Mouse (Mus musculus): Measurements from ENCODE around the gene Atrn.
A peak's percentile ranks its signal among the peaks of the same experiment; 100 is the strongest.

Atrn gene

DNA sequence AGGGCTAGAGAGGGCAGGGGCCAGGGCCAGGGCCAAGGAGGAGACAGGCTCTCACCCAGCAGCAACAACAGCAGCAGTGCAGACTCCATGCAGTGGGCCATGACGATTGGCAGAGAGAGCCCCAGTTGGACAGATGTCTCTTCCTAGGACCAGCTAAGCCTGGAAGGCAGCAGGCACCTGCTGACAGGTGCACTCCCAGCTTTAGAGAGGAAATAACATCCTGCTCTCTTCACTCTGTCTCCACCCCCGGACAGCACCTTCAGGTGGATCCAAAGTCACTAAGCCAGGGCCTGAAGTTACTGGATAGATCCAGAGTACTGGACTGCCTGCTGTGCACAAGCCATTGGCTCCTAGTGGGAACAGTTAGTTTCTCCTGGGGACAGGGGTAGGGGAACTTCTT, 136.7 kb downstream of the Atrn start, which contains the start of gene Gfra4:
Gene Gfra4, minus strand, starts transcription at position 101 of the 400 bp plus-strand sequence.
- no peak for DNase-seq

DNA sequence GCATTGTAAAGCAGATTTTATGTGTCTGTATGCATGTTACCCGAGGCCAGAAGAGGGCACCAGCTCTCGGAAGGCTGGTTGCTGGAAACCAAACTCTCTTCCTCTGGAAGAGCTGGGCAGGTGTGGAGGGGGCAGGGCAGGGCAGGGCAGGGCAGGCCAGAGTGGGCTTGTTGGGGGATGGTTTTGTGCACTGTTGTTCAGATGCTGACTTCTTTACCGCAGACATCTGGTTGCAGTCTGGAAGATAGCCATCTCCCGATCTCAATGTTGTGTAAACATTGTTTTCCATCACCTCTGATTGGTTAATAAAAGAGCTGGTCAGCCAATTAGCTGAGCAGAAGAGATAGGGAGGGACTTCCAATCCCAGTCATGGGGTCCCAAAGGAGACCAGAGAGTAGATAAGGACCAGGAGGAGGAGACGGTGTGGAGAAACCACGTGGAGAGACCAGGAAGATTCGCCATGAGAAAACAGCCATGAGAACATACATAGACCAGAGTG, 138.1 kb downstream of the Atrn start:
- no peak for DNase-seq

DNA sequence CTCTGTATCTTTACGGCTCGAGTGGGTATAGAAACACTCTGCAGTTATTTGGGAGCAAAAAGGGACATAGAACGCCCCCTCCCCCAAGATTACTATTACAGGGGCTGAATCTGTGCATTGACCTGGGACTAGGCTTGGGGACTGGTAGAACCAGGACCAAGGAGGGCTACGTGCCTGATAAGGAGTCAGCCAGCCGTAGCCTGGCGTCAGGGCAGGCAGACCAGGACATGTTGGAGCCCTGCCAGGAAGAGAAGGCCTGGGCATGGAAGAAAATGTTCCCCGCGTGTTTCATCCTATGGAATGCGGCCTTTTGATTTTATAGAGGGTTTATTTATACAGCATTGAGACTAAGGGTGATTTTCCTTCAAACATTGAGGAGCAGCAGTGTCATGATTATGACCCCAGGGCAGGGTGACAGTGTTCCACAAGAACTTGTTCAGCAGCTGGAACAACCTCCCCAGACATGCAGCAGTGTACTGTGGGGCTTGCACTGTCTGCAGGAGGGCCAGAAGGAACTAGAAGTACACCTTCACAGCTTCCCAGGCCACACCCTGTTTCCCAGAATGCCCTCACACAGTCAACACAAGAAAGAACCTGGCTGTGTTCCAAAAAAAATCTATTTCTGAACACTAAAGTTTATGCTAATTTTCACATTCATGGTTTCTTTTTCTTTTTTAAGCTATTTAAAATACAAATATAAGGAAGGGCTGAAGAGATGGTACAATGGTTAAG, 138.9 kb downstream of the Atrn start:
- DNase-seq = no peak

DNA sequence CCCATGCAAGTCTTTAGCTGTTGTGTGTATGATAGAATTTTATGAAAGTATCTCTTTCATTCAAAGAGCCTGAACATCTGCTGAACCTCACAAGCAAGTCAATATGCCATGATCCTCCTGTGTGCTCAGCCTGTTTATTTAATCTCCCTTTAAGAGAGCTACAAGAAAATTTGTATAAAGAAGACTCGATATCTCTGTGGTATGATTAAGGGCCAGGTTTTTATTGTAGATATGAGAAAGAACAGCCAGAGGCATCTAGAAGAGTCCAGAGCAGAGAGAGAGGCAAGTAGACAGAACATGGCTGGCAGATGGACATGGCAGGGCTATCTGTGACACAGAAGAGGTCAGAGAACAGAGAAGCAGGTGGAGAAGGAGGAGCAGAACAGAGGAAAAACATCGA, 139.7 kb downstream of the Atrn start:
- no peak for DNase-seq

DNA sequence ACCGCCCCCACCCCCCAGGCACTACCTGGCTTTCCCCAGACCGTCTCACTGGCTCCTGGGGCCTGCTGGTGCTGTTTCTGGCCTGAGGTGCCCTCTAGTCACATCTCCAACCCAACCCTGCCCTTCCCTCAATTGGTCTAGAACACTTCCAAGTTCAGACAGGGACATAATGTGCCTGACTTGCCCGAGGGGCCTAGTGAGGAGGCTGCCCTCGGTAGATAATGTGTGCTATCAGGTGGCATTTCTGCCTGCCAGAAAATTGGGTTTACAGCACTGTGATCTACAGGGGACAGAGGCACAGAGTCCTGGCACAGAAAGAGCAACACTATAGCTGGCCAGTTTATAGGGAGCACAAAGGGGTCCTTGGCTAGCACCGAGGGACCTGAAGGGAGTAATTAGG, 145.7 kb downstream of the Atrn start:
- DNase-seq = no peak

DNA sequence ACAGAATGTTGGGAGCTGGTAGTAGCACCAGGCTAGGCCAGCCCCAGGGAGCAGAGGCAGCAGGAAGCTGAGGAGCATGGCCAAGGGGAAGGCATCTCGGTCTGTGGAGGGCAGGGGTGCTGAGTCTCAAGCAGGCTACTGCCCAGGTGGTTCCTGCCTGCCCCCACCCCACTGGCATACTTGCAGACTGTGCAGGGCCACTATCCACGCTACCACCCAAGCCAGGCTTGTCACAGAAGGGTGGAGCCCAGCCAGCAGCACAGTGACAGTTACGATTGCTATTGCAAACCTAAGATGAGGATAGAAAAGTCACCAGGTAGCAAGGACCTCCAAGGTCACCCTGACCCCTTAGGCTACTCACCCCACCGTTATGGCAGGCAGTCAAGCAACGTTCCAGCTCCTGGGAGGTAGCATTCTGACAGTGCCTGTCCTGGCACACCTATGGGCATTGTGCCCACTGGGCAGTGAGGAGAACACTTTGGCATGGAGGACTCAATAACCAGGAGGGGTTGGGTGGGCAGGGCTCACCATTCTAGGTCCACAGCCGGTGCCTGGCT, 146.6 kb downstream of the Atrn start:
- DNase-seq = no peak

DNA sequence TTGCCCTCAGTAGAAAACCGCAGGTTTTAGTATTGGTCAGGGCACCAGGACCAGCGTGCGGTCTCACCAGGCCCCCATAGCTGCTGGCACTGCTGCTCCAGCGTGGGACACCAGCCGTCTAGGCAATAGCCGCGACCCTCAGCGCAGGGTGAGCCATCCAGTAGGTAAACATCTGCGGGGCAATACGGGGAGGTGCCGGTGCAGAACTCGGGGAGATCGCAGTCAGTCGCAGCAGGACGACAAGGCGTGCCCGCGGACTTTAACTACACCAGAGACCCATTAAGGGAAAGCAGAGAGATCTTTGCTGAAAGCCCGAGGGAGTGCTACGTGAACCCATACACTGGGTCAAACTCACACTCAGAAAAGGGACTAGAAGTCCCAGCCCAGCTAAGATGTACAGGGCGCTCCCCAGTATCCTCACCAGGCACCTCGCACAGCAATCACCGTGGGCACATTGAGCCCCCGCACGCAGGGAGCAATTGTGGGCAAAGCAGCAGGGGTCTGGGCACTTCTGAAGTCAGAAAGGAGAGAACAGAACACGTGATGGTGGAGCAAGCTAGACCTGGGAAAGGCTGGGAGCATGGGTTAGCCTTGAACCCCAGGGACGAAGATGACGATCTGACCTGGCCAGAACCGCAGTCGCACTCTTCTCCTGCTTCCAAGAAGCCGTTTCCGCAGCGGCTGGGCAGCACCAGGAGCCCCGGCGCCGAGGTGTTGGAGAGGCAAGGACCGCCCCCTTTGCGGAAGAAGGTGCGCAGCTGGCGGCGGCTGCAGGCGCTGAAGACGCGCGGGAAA, 147.8 kb downstream of the Atrn start:
- no peak for DNase-seq

DNA sequence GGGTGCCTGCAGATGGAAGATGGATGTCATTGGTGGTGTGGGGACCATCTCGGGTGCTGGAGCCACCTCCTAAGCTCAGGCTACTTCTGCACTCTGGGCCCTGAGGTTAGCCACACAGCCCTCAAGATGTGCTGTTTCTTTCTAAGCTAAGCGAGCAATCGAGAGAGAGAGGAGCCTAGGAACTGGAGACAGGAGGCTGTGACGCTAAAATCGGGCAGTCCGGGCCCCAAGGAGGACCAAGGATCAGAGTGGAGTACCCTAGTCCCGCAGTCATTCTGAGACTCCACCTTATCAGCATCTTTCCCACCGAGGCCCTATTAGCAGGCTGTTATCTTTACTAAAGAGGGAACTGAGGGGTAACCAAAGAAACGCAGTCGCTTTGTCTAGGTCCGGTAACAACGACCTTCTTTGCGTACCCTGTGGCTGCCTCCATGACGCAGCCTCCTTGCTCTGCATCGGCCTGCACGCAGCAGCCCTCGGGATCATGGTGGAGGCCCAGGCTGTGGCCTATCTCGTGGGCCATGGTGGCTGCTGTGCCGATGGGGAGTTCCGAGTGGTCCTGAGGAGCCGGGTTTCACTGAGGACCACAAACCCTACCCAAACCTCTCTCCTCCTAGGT, 148.5 kb downstream of the Atrn start:
- DNase-seq = no peak

DNA sequence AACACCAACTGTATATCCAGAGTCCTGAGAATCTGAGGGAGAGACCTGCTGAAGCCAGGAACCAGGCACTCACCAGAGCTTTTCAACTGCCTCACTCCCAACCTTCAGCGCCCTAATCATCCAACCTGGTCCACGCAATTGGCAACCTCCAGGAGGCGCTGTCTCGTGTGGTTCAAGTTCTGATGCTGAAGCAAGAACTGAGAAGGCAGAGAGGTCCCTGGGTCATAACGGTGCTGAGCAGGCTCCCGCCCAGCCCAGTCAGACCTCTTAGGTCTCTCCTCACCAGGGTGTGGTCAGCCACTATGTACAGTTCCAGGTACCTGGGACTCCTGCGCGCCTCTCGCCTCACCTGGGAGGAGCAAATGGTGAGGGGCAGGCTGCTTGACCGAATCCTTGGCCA, 149.3 kb downstream of the Atrn start:
- DNase-seq = peak; percentile 73

DNA sequence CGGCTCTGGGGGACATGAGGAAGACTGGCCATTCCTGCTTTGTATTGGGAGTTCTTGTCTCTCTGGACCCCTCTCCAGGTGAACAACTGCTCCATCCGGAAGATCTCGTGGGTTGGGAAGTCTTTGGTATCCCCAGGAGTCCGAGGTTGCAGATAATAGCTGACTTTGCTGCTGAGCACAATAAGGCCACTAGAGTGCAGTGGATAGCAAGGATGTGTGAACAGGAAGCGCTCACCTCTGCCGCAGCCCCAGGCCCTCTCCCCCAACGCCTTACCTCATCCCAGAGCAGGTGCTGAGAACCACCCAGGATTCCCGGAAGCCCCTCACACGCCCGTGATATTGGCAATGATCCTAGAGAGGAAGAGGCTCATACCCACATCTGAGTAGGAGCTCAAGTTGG, 149.9 kb downstream of the Atrn start:
- peak; percentile 38 for DNase-seq

DNA sequence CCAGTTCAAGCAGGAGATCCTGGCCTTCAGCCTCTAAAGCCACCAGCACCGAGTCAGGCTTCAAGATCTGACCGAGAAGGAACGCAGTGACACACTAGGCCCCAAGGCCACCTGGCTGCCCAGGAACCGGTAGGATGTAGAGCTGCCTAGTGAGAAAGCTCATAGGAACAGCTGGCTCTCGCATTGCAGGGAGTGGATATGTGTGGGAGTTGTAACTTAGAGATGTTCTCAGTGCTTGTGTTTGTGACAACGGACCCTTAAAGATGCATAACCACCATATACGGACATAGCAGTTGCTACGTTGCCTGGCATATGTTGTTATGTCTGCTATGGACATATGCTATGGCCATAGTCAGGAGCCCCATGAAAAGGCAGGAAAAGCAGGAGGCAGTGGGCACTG, 152.4 kb downstream of the Atrn start:
- DNase-seq = no peak

DNA sequence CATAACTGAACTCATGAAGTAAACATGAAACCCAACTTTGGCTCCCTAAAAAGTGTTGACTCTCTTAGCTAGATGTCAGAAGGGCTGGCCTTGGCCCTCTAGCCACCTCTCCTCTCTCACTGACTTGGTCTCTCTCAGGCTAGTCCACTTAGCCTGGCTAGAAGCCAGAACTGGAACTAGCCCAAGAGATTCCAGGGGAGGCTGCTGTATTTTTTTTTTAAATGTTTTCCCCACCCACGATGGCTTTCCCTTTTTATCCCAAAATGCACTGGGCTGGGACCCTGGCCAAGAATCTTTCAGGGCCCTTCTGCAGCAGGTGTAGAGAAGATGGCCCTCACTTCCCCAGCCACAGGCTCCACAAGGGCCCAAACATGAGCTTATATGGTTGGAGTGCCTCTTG, 153.1 kb downstream of the Atrn start:
- DNase-seq = peak; percentile 84

DNA sequence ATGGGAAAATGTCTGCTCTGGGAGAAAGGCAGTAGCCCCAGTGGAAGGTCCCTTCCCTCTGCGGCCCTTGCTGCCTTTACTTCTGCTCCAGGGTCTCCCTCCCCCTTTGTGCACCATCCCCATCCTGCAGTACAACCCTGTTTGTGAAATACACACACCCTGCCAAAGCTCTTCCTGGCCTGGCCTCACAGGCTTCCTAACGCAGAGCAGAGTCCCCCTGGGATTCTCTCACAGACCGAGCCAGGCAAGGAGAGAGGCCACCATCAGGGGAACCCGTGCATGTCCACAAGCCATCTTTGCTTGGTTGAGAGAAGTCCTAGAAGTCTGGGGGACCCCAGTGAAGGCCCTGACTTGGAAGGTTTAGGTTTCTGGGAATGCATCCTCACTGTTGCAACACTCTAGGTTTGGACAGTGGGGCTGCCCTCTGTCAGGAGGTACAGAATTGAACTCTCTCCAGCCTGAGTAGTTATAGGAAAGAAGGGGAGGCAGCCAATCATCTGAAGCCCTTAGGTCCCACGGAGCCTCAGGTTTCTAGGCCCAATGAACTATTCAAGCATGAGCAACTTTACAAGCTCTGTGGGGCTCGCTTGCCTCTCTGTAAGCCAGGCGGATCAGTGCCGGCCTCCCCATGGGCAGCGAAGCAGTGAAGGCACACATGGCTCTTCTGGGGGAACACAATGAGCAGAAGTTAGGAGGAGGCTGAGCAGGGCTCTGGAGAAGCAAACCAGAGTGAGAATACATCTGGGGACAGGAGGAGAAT, 153.7 kb downstream of the Atrn start:
- DNase-seq = no peak

DNA sequence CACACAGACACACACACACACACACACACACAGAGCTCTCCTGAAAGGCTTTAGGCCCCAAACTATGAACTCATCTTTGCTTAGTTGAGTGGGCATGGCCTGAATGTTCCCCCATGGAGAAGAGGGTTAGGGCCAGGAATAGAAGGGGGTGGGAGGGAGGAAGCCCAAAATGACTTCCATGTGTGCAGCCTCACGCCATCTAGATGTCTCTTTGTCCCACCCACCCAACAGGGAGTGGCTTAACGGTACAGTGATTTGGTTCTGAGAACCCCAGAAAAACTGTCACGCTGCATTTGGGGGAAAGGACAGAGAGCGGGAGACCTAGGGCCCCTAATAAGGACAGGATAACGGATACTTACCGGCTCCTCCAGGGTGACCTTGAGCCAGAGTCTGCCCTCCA, 154.5 kb downstream of the Atrn start:
- DNase-seq = no peak

DNA sequence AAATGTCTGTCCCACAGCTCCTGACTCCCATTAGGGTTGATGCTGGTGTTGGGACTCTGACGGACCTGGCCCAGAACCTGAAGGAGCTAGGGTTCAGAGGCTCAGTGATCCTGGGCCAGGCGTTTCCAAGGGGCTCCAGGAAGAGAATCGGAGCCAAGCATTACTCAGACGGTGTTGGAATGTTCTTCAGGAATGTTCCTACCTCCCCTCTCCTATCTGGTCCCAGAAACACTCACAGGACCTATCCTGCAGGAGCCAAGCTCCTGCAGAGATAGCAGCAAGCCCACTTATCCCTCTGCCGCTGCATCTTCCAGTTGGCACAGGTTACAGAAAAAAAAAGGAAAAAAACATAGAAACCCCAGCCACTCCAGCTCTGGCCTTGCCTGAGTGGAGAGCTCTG, 155.3 kb downstream of the Atrn start:
- no peak for DNase-seq

DNA sequence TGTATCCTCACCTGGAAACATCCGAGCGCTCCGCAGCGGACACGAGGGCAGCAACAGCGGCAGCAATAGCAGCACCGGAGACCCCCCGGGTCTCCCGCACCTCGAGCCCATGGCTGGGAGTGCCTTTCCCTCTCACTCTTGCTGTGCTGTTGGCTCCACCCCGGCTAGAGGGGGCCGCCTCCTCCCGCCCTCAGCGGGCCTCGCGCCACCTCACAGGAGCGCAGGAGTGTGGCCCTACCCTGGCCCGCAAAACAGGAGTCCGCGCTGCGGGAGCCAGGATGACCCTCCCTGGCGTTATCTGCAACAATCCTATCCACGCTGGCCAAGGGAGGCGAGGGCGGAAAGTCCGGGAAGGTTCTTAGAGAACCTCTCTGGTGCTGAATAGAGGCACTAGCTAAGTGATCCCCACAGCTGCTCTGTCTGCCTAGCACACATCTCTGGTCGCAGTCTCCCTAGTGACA, 157.1 kb downstream of the Atrn start, which contains the start of gene Adam33:
Gene Adam33, minus strand, starts transcription at position 411 of the 461 bp plus-strand sequence.
- no peak for DNase-seq

DNA sequence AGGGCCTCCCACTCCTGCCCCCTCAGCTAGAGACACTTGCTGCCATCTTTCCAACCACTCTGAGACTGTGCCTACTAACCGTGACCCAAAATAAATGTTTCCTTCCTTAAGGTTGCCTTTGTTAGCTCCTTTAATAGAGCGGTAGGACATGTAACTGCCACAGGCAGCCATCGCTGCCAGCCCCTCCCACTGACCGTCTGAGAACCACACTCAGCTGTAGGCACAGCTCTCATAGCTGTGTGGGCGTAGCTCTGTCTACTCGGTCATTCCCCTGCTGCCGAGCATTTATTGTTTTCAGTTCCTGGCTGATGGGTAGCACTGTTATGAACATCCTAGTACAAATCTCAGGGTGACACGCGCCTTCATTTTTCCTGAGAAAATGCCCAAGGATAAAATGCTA, 160.0 kb downstream of the Atrn start:
- no peak for DNase-seq

DNA sequence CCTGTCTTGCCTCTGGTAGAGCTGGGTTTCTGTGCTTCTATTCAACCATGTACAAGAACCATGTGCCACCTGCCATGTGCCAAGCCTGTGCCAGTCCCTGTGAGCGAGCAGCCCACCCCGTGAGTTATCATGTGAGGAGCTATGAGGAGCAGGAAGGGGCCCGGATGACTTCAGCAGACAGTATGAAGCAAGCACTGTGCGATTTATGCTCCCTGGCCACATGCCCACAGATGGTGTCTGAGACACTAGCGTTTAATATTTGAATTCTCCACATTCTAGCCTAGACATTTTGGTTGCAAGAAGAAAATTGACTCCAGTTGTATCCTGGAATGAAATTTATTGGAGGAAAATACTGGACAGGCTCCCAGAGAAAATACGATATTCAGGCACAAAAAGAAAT, 161.2 kb downstream of the Atrn start:
- DNase-seq = no peak

DNA sequence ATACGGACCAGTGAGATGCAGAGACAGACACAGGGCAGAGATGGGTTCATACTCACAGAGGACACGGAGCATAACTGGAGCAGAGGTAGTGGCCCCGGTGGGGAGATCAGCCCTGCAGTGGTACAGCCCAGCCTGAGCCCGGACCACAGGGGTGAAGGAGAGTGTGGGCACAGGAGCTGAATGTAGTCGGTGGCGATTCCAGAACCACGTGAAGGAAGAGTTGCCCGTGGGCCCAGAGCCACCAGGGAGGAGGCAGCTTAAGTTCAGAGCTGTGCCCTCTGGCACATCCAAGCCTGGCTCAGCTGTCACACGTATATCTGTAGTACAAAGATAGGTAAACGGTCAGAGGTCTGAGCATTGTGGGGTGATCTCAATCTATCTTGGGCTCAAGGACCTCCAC, 166.2 kb downstream of the Atrn start:
- DNase-seq = no peak
